Mouse (Mus musculus) lung, embryonic 14.5 days (tissue): ENCODE measurements at regions not wholly inside any gene's neighbourhood (a gene's known extent, or its start where the extent isn't known, plus 50 kb on each side); places are given as distances from the start of the nearest gene placed in this dataset.
A peak's percentile ranks its signal among the peaks of the same experiment; 100 is the strongest.

Experiments used
- ATAC-seq: fragments of 200-750 bp; cut with Nextera tagmentation; 2 replicates; pipeline ENCODE4 v1.8.0; 2017; ENCODE audit warnings: mild to moderate bottlenecking, moderate TSS enrichment, moderate library complexity; ENCODE audit not compliant: insufficient read depth
- DNase-seq: peaks from one replicate; pipeline ENCODE4 v3.0.0-alpha.2; 2015
- H3K27ac ChIP-seq: fragments of 300-500 bp; sonication (generic); 2 replicates; pipeline ENCODE4 v1.5.1; 2014; ENCODE audit warnings: low read depth, mild to moderate bottlenecking, moderate library complexity
- H3K27me3 ChIP-seq: fragments of 300-500 bp; sonication (generic); 2 replicates; pipeline ENCODE4 v1.6.1; 2014; ENCODE audit warnings: low read length, control low read depth; ENCODE audit not compliant: insufficient read depth
- H3K36me3 ChIP-seq: fragments of 300-500 bp; sonication (generic); 2 replicates; pipeline ENCODE4 v1.6.1; 2014; ENCODE audit warnings: control low read depth; ENCODE audit not compliant: insufficient read depth
- H3K4me1 ChIP-seq: fragments of 300-500 bp; sonication (generic); 2 replicates; pipeline ENCODE4 v1.6.1; 2014; ENCODE audit warnings: antibody characterized with exemption, control low read depth; ENCODE audit not compliant: insufficient read depth
- H3K4me2 ChIP-seq: fragments of 300-500 bp; sonication (generic); 2 replicates; pipeline ENCODE4 v1.6.1; 2014; ENCODE audit warnings: mild to moderate bottlenecking
- H3K4me3 ChIP-seq: fragments of 300-500 bp; sonication (generic); 2 replicates; pipeline ENCODE4 v1.5.1; 2014; ENCODE audit warnings: low read depth, low read length
- H3K9ac ChIP-seq: fragments of 300-500 bp; sonication (generic); 2 replicates; pipeline ENCODE4 v1.6.1; 2014
- H3K9me3 ChIP-seq: fragments of 300-500 bp; sonication (generic); 2 replicates; pipeline ENCODE4 v1.6.1; 2016; ENCODE audit warnings: low read depth, low read length, control low read depth
- CTCF ChIP-seq: IDR thresholded peaks from 2 replicates; pipeline ENCODE4 v1.5.1; 2016; ENCODE audit warnings: antibody characterized with exemption, low read depth
- WGBS: fragments of 180-500 bp; shearing (Covaris S2); extraction: QIAGEN DNeasy Blood & Tissue Kit; methylation state at CpG from one replicate; pipeline ENCODE4 v1.1.7; 2014; 5-methylcytosine and 5-hydroxymethylcytosine counted together

GRCm38 (mm10) chr1:79197682-79198081 is 242.2 kb downstream of the Scg2 start:
- Histone ChIP-seq H3K36me3 (no peaks in the 10 kb centered on the region), H3K9ac (no peak overlapping the region), H3K4me3 (no peak overlapping the region), H3K4me2 (no peak overlapping the region), H3K4me1 (no peaks in the 10 kb centered on the region), H3K27ac (no peak overlapping the region), H3K9me3 (no peaks in the 10 kb centered on the region), H3K27me3 (no peaks in the 10 kb centered on the region)
- no peak for TF ChIP-seq CTCF
- DNase-seq (no peak), ATAC-seq (no peak)
- WGBS = 87% methylated on average over 3 of the region's 3 CpGs

DNA sequence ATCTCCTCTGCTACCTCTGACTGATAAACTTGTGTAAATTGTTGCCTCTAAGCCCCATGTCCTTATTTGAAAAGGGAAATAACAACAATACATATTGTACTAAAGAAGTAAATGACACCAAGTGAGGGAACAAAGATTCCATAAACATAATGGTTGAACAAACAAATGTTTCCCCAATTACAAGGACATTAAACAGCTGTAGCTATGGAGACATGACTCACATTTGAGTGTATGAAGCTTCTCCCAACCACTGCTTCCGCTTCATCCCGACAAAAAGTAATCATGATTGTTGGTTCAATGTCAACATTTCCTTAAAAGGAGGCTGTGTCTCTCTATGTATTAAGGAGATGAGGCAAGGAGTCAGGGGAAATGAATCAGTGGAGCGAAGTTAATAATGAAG is 248.9 kb downstream of the Scg2 start:
- 43% methylated on average over 3 of the region's 3 CpGs for WGBS
- no peak for TF ChIP-seq CTCF
- Histone ChIP-seq H3K27me3 (no peaks in the 10 kb centered on the region), H3K9ac (no peak overlapping the region), H3K27ac (no peak overlapping the region), H3K36me3 (no peaks in the 10 kb centered on the region), H3K4me3 (no peak overlapping the region), H3K9me3 (no peaks in the 10 kb centered on the region), H3K4me1 (no peaks in the 10 kb centered on the region), H3K4me2 (no peak overlapping the region)
- ATAC-seq (no peak), DNase-seq (peak; percentile 23)

DNA sequence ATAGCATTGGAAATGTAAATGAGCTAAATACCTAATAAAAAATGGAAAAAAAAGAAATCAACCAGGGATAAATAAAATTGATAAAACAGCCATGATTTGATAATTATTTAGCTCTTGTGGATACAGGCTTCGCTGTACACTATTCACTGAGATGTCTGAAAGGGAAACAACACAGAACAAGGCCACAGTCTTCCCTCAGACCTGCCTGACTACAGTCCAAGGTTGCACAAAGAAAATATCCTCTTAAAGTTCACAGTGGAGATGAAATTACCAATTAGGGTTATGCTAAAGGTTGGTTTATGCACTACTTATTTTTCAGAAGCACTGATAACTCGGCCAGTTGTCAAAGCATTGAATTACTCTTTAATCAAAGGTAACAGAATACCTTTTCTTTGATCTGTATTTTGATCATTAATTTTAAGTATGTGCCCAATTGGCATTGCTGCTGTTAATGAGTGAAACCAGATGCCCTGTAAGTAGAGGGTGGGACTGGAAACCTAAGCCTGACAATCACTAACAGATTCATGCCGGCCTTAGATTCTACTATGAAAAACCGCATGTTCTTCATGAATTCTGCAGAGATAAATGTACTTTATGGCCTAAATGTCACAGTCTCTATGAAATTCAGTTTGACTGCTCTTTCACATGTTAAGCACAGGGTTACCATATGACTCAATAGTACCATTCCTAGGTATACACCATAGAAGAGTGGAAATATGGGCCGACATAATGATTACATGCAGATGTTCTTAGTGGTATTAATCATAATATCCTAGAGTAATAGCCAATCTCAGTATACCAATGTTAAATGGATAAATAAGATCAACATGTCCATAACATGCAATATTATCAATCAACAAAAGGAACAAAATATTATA is 256.1 kb downstream of the Scg2 start:
- Histone ChIP-seq H3K9ac (no peak overlapping the region), H3K4me1 (no peaks in the 10 kb centered on the region), H3K27ac (no peak overlapping the region), H3K27me3 (no peaks in the 10 kb centered on the region), H3K36me3 (no peaks in the 10 kb centered on the region), H3K4me2 (no peak overlapping the region), H3K4me3 (no peak overlapping the region), H3K9me3 (no peaks in the 10 kb centered on the region)
- ATAC-seq (no peak), DNase-seq (no peak)
- TF ChIP-seq CTCF = no peak
- WGBS = 91% methylated on average over 5 of the region's 5 CpGs

DNA sequence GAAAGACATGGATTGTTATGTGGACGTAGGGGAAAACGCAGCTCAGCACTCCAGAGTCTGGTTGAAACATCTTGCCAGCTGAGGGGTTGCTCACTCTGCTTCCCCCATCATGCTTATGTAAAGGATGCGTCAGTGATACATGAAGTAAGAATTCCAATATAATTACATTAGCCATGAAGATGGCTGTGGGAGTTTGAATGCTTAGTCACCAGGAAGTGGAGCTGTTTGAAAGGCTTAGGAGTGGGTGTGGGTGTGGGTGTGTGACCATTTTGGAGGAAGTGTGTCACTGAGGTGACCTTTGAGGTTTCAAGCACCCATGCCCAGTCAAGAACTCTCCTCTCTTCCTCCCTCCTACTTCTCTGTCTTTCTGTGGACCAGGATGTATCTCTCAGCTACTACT is 295.8 kb downstream of the Scg2 start:
- no peaks in the 10 kb centered on the region for H3K9me3 ChIP-seq
- no peak overlapping the region for H3K27ac ChIP-seq
- ATAC-seq (no peak), DNase-seq (no peak)
- H3K4me3 ChIP-seq = no peak overlapping the region
- H3K4me2 ChIP-seq = no peak overlapping the region
- H3K27me3 ChIP-seq = no peaks in the 10 kb centered on the region
- no peaks in the 10 kb centered on the region for H3K4me1 ChIP-seq
- WGBS = 79% methylated on average over 3 of the region's 3 CpGs
- H3K9ac ChIP-seq = no peak overlapping the region
- no peaks in the 10 kb centered on the region for H3K36me3 ChIP-seq
- no peak for TF ChIP-seq CTCF
